Mouse (Mus musculus): ENCODE data around the gene Defb15. TPM values are rescaled to one million over a fixed set of nuclear protein-coding genes. Genes with fewer than 3 reads are reported as not detected.
"Not testable (repeated sequence)": the region's sequence is repeated elsewhere in the genome, so short reads cannot be mapped to it uniquely, and the experiment has no call there.

Defb15 gene
- not detected in 2 replicates for polyA plus RNA-seq (2015; fragmentation: Nextera tagmentation; extraction: Ambion mirVana)

- H3K36me3 ChIP-seq = no peaks in the 10 kb centered on the region
- H3K4me1 ChIP-seq = no peaks in the 10 kb centered on the region
- H3K4me2 ChIP-seq = no peak within 1 kb of the TSS
- H3K9ac ChIP-seq = no peak within 1 kb of the TSS
- no peak for ATAC-seq (ENCODE audit: insufficient read depth, low FRiP score, low read depth)
- H3K27ac ChIP-seq = no peak within 1 kb of the TSS
- H3K27me3 ChIP-seq (replicated peaks) = no peaks in the 10 kb centered on the region
- H3K9me3 ChIP-seq = no peaks in the 10 kb centered on the region
- 90% methylated on average over 6 of the region's 6 CpGs for WGBS
- no peak within 1 kb of the TSS for H3K4me3 ChIP-seq (replicated peaks)
Observed at GRCm38 (mm10) chr8:21932610-21933009, at the start of gene Defb15. Gene Defb15 (minus strand): TSS chr8:21932710.

GRCm38 (mm10) chr8:21981664-21982337 is 49.3 kb upstream of the Defb15 start:
- no peak overlapping the region for H3K27ac ChIP-seq
- H3K9me3 ChIP-seq = no peaks in the 10 kb centered on the region
- H3K4me2 ChIP-seq = no peak overlapping the region
- H3K9ac ChIP-seq = no peak overlapping the region
- H3K27me3 ChIP-seq (replicated peaks) = no peaks in the 10 kb centered on the region
- WGBS = 64% methylated on average over 8 of the region's 8 CpGs
- no peak for ATAC-seq (ENCODE audit: insufficient read depth, low FRiP score, low read depth)
- H3K4me3 ChIP-seq (replicated peaks) = no peak overlapping the region
- H3K4me1 ChIP-seq = no peaks in the 10 kb centered on the region
- H3K36me3 ChIP-seq = no peaks in the 10 kb centered on the region

GRCm38 (mm10) chr8:21978193-21978592 is 45.7 kb upstream of the Defb15 start:
- no peak overlapping the region for H3K9ac ChIP-seq
- H3K4me2 ChIP-seq = no peak overlapping the region
- H3K4me1 ChIP-seq = no peaks in the 10 kb centered on the region
- H3K27me3 ChIP-seq (replicated peaks) = no peaks in the 10 kb centered on the region
- ATAC-seq (ENCODE audit: insufficient read depth, low FRiP score, low read depth) = no peak
- H3K27ac ChIP-seq = no peak overlapping the region
- H3K4me3 ChIP-seq (replicated peaks) = no peak overlapping the region
- WGBS = 68% methylated on average over 4 of the region's 4 CpGs
- H3K36me3 ChIP-seq = no peaks in the 10 kb centered on the region
- no peaks in the 10 kb centered on the region for H3K9me3 ChIP-seq

- H3K27me3 ChIP-seq (replicated peaks) = no peaks in the 10 kb centered on the region
- no peak for ATAC-seq (ENCODE audit: insufficient read depth, low FRiP score, low read depth)
- 69% methylated on average over 3 of the region's 3 CpGs for WGBS
- no peak within 1 kb of the TSS for H3K27ac ChIP-seq
- H3K9me3 ChIP-seq = no peaks in the 10 kb centered on the region
- no peaks in the 10 kb centered on the region for H3K4me1 ChIP-seq
- no peaks in the 10 kb centered on the region for H3K36me3 ChIP-seq
- no peak within 1 kb of the TSS for H3K4me2 ChIP-seq
- no peak within 1 kb of the TSS for H3K4me3 ChIP-seq (replicated peaks)
- H3K9ac ChIP-seq = no peak within 1 kb of the TSS
Observed at GRCm38 (mm10) chr8:21969475-21969874, 37.0 kb upstream of the Defb15 start, which contains the start of gene Ccdc70. Gene Ccdc70 (plus strand): TSS chr8:21969775.

- H3K27ac ChIP-seq = no peak overlapping the region
- 69% methylated on average over 1 of the region's 1 CpGs for WGBS
- H3K9me3 ChIP-seq = no peaks in the 10 kb centered on the region
- H3K4me1 ChIP-seq = no peaks in the 10 kb centered on the region
- H3K4me2 ChIP-seq = no peak overlapping the region
- H3K9ac ChIP-seq = no peak overlapping the region
- H3K4me3 ChIP-seq (replicated peaks) = no peak overlapping the region
- no peaks in the 10 kb centered on the region for H3K27me3 ChIP-seq (replicated peaks)
- no peak for ATAC-seq (ENCODE audit: insufficient read depth, low FRiP score, low read depth)
- no peaks in the 10 kb centered on the region for H3K36me3 ChIP-seq
Observed at GRCm38 (mm10) chr8:21966646-21967045, 34.1 kb upstream of the Defb15 start.

- 71% methylated on average over 2 of the region's 2 CpGs for WGBS
- no peak within 1 kb of the TSS for H3K9ac ChIP-seq
- ATAC-seq (ENCODE audit: insufficient read depth, low FRiP score, low read depth) = no peak
- no peaks in the 10 kb centered on the region for H3K9me3 ChIP-seq
- no peaks in the 10 kb centered on the region for H3K4me1 ChIP-seq
- H3K4me3 ChIP-seq (replicated peaks) = no peak within 1 kb of the TSS
- no peak within 1 kb of the TSS for H3K4me2 ChIP-seq
- no peaks in the 10 kb centered on the region for H3K27me3 ChIP-seq (replicated peaks)
- H3K36me3 ChIP-seq = no peaks in the 10 kb centered on the region
- H3K27ac ChIP-seq = no peak within 1 kb of the TSS
Observed at GRCm38 (mm10) chr8:21958414-21958813, 25.9 kb upstream of the Defb15 start, which contains the start of gene Fam90a1a. Gene Fam90a1a (plus strand): TSS chr8:21958714.

- H3K27ac ChIP-seq = no peak overlapping the region
- no peaks in the 10 kb centered on the region for H3K9me3 ChIP-seq
- no peak overlapping the region for H3K4me2 ChIP-seq
- no peak overlapping the region for H3K9ac ChIP-seq
- WGBS = 81% methylated on average over 3 of the region's 3 CpGs
- no peak for ATAC-seq (ENCODE audit: insufficient read depth, low FRiP score, low read depth)
- no peak overlapping the region for H3K4me3 ChIP-seq (replicated peaks)
- no peaks in the 10 kb centered on the region for H3K36me3 ChIP-seq
- no peaks in the 10 kb centered on the region for H3K4me1 ChIP-seq
- no peaks in the 10 kb centered on the region for H3K27me3 ChIP-seq (replicated peaks)
Observed at GRCm38 (mm10) chr8:21956336-21956735, 23.8 kb upstream of the Defb15 start.

GRCm38 (mm10) chr8:21955321-21955720 is 22.8 kb upstream of the Defb15 start:
- no peak overlapping the region for H3K4me3 ChIP-seq (replicated peaks)
- no peaks in the 10 kb centered on the region for H3K36me3 ChIP-seq
- no peaks in the 10 kb centered on the region for H3K4me1 ChIP-seq
- 7% methylated on average over 9 of the region's 9 CpGs for WGBS
- no peak for ATAC-seq (ENCODE audit: insufficient read depth, low FRiP score, low read depth)
- H3K9me3 ChIP-seq = no peaks in the 10 kb centered on the region
- no peak overlapping the region for H3K27ac ChIP-seq
- H3K9ac ChIP-seq = no peak overlapping the region
- no peak overlapping the region for H3K4me2 ChIP-seq
- no peaks in the 10 kb centered on the region for H3K27me3 ChIP-seq (replicated peaks)

- H3K4me1 ChIP-seq = no peaks in the 10 kb centered on the region
- 67% methylated on average over 9 of the region's 9 CpGs for WGBS
- no peak for ATAC-seq (ENCODE audit: insufficient read depth, low FRiP score, low read depth)
- no peaks in the 10 kb centered on the region for H3K36me3 ChIP-seq
- H3K27ac ChIP-seq = no peak overlapping the region
- H3K9ac ChIP-seq = no peak overlapping the region
- H3K4me2 ChIP-seq = no peak overlapping the region
- H3K4me3 ChIP-seq (replicated peaks) = no peak overlapping the region
- H3K27me3 ChIP-seq (replicated peaks) = no peaks in the 10 kb centered on the region
- no peaks in the 10 kb centered on the region for H3K9me3 ChIP-seq
Observed at GRCm38 (mm10) chr8:21947311-21948017, 15.0 kb upstream of the Defb15 start.

- Histone ChIP-seq H3K27me3 (replicated peaks) (no peaks in the 10 kb centered on the region), H3K36me3 (no peaks in the 10 kb centered on the region), H3K27ac (no peak within 1 kb of the TSS), H3K4me3 (replicated peaks) (no peak within 1 kb of the TSS), H3K4me1 (no peaks in the 10 kb centered on the region), H3K9me3 (no peaks in the 10 kb centered on the region), H3K9ac (no peak within 1 kb of the TSS), H3K4me2 (no peak within 1 kb of the TSS)
- 82% methylated on average over 6 of the region's 6 CpGs for WGBS
- ATAC-seq (ENCODE audit: insufficient read depth, low FRiP score, low read depth) = no peak
Observed at GRCm38 (mm10) chr8:21946462-21946861, 14.0 kb upstream of the Defb15 start, which contains the start of gene Defb13. Gene Defb13 (plus strand): TSS chr8:21946762.

GRCm38 (mm10) chr8:21938052-21938451 is 5.5 kb upstream of the Defb15 start, which contains the start of gene Defb35:
Gene Defb35 (plus strand): TSS chr8:21938352.
- H3K4me2 ChIP-seq; H3K4me3 ChIP-seq (replicated peaks); H3K27me3 ChIP-seq (replicated peaks); ATAC-seq (ENCODE audit: insufficient read depth, low FRiP score, low read depth); H3K9ac ChIP-seq; H3K9me3 ChIP-seq; H3K36me3 ChIP-seq; H3K4me1 ChIP-seq; H3K27ac ChIP-seq: not testable (repeated sequence)
- 78% methylated on average over 4 of the region's 4 CpGs for WGBS

GRCm38 (mm10) chr8:21930754-21931153 is 1.8 kb downstream of the Defb15 start:
- ATAC-seq (ENCODE audit: insufficient read depth, low FRiP score, low read depth); H3K9me3 ChIP-seq; H3K4me1 ChIP-seq; H3K4me2 ChIP-seq; H3K36me3 ChIP-seq; H3K9ac ChIP-seq; H3K27ac ChIP-seq; H3K4me3 ChIP-seq (replicated peaks); H3K27me3 ChIP-seq (replicated peaks): not testable (repeated sequence)
- WGBS = 74% methylated on average over 3 of the region's 3 CpGs

All from stomach, embryonic 15.5 days (tissue).